Mouse (Mus musculus): Measurements from ENCODE around the gene Col18a1.

The Col18a1 gene

GRCm38 (mm10) chr10:77129637-77130410 is 36.5 kb downstream of the Col18a1 start:
- Histone ChIP-seq H3K27me3 (ENCODE audit: insufficient read depth, low read length) (no peaks in the 10 kb centered on the region), H3K4me1 (replicated peaks; ENCODE audit: low read depth, low read length) (peaks cover 96% of the 10 kb centered on the region), H3K36me3 (ENCODE audit: insufficient read depth, low read length) (peaks cover 49% of the 10 kb centered on the region), H3K9me3 (ENCODE audit: low read length) (no peaks in the 10 kb centered on the region), H3K4me3 (replicated peaks; ENCODE audit: low read length) (0 out of 2 replicates have a peak overlapping the region, but pooled peaks have one; percentile 10)
- TF ChIP-seq POU5F1 (IDR thresholded peaks at IDR 0.05; ENCODE audit: borderline replicate concordance, low read length) (no peak), NANOG (IDR thresholded peaks at IDR 0.05; ENCODE audit: borderline replicate concordance, low read length) (no peak), CTCF (conservative IDR thresholded peaks at IDR 0.05; ENCODE audit: low read length) (no peak)

DNA sequence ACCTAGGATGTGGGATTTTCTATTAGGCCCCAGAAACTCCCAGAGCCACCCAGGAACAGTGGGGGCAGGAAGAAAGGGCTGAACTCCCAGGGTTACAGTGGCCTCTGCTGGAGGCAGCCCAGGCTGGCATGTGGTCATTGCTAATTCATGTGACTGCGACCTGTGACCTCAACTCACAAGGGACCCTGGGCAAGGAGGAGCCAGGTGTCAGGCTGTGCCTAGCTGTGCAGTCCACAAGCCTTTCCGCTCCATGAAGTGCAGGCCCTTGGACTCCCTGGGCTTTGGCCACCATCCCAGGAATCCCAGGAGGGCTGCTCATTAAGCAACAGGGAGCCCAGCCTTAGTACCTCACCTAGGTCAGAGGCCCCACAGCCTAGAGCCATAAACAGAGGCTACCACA is 38.4 kb downstream of the Col18a1 start:
- H3K36me3 ChIP-seq (ENCODE audit: insufficient read depth, low read length): peaks cover 44% of the 10 kb centered on the region
- peaks cover 96% of the 10 kb centered on the region for H3K4me1 ChIP-seq (replicated peaks; ENCODE audit: low read depth, low read length)
- no peaks in the 10 kb centered on the region for H3K9me3 ChIP-seq (ENCODE audit: low read length)
- H3K4me3 ChIP-seq (replicated peaks; ENCODE audit: low read length): no peak overlapping the region
- TF ChIP-seq NANOG (IDR thresholded peaks at IDR 0.05; ENCODE audit: borderline replicate concordance, low read length) (no peak), POU5F1 (IDR thresholded peaks at IDR 0.05; ENCODE audit: borderline replicate concordance, low read length) (no peak), CTCF (conservative IDR thresholded peaks at IDR 0.05; ENCODE audit: low read length) (no peak)
- no peaks in the 10 kb centered on the region for H3K27me3 ChIP-seq (ENCODE audit: insufficient read depth, low read length)

- H3K4me1 ChIP-seq (replicated peaks; ENCODE audit: low read depth, low read length): peaks cover 96% of the 10 kb centered on the region
- TF ChIP-seq NANOG (IDR thresholded peaks at IDR 0.05; ENCODE audit: borderline replicate concordance, low read length) (no peak), CTCF (conservative IDR thresholded peaks at IDR 0.05; ENCODE audit: low read length) (no peak), POU5F1 (IDR thresholded peaks at IDR 0.05; ENCODE audit: borderline replicate concordance, low read length) (no peak)
Measured at GRCm38 (mm10) chr10:77126590-77126989, 39.8 kb downstream of the Col18a1 start.

GRCm38 (mm10) chr10:77125078-77125731 is 41.1 kb downstream of the Col18a1 start:
- Histone ChIP-seq H3K36me3 (ENCODE audit: insufficient read depth, low read length) (peaks cover 45% of the 10 kb centered on the region), H3K9me3 (ENCODE audit: low read length) (no peaks in the 10 kb centered on the region), H3K4me1 (replicated peaks; ENCODE audit: low read depth, low read length) (peaks cover 96% of the 10 kb centered on the region), H3K4me3 (replicated peaks; ENCODE audit: low read length) (0 out of 2 replicates have a peak overlapping the region, but pooled peaks have one; percentile 21), H3K27me3 (ENCODE audit: insufficient read depth, low read length) (no peaks in the 10 kb centered on the region)
- TF ChIP-seq NANOG (IDR thresholded peaks at IDR 0.05; ENCODE audit: borderline replicate concordance, low read length) (no peak), CTCF (conservative IDR thresholded peaks at IDR 0.05; ENCODE audit: low read length) (no peak), POU5F1 (IDR thresholded peaks at IDR 0.05; ENCODE audit: borderline replicate concordance, low read length) (no peak)

More at GRCm38 (mm10) chr10:77126590-77126989, 39.8 kb downstream of the Col18a1 start:
- H3K9me3 ChIP-seq (ENCODE audit: low read length): no peaks in the 10 kb centered on the region
- peaks cover 36% of the 10 kb centered on the region for H3K36me3 ChIP-seq (ENCODE audit: insufficient read depth, low read length)
- no peak overlapping the region for H3K4me3 ChIP-seq (replicated peaks; ENCODE audit: low read length)
- no peaks in the 10 kb centered on the region for H3K27me3 ChIP-seq (ENCODE audit: insufficient read depth, low read length)

GRCm38 (mm10) chr10:77123953-77124352 is 42.4 kb downstream of the Col18a1 start:
- H3K4me3 ChIP-seq (replicated peaks; ENCODE audit: low read length): no peak overlapping the region
- TF ChIP-seq POU5F1 (IDR thresholded peaks at IDR 0.05; ENCODE audit: borderline replicate concordance, low read length): no peak
- TF ChIP-seq NANOG (IDR thresholded peaks at IDR 0.05; ENCODE audit: borderline replicate concordance, low read length): no peak
- H3K36me3 ChIP-seq (ENCODE audit: insufficient read depth, low read length): peaks cover 54% of the 10 kb centered on the region
- peaks cover 99% of the 10 kb centered on the region for H3K4me1 ChIP-seq (replicated peaks; ENCODE audit: low read depth, low read length)
- H3K27me3 ChIP-seq (ENCODE audit: insufficient read depth, low read length): no peaks in the 10 kb centered on the region
- no peaks in the 10 kb centered on the region for H3K9me3 ChIP-seq (ENCODE audit: low read length)

GRCm38 (mm10) chr10:77121287-77122022 is 44.9 kb downstream of the Col18a1 start:
- Histone ChIP-seq H3K27me3 (ENCODE audit: insufficient read depth, low read length) (no peaks in the 10 kb centered on the region), H3K4me3 (replicated peaks; ENCODE audit: low read length) (no peak overlapping the region), H3K4me1 (replicated peaks; ENCODE audit: low read depth, low read length) (peaks cover 98% of the 10 kb centered on the region), H3K36me3 (ENCODE audit: insufficient read depth, low read length) (peaks cover 60% of the 10 kb centered on the region), H3K9me3 (ENCODE audit: low read length) (no peaks in the 10 kb centered on the region)
- no peak for TF ChIP-seq CTCF (conservative IDR thresholded peaks at IDR 0.05; ENCODE audit: low read length)
- TF ChIP-seq POU5F1 (IDR thresholded peaks at IDR 0.05; ENCODE audit: borderline replicate concordance, low read length): no peak
- no peak for TF ChIP-seq NANOG (IDR thresholded peaks at IDR 0.05; ENCODE audit: borderline replicate concordance, low read length)

DNA sequence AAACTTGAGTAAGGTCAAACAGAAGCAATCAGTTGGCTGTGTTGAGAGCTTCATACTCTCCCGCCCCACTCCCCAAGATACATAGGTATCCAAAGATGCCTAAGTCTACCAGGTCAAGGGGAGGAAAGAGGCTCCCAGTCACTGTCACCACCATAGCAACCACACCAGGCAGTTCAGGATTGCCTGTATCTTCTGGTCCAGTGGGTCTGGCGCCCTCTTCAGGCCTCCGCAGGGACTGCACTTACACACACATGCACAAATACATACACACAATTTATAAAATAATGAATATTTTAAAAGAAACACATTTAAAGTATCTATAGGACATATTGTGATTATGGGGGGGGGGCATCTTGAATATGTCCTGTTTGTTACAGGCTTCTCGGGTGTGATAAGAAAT is 45.8 kb downstream of the Col18a1 start:
- Histone ChIP-seq H3K27me3 (ENCODE audit: insufficient read depth, low read length) (no peaks in the 10 kb centered on the region), H3K4me3 (replicated peaks; ENCODE audit: low read length) (no peak overlapping the region), H3K36me3 (ENCODE audit: insufficient read depth, low read length) (peaks cover 55% of the 10 kb centered on the region), H3K9me3 (ENCODE audit: low read length) (no peaks in the 10 kb centered on the region), H3K4me1 (replicated peaks; ENCODE audit: low read depth, low read length) (peaks cover 95% of the 10 kb centered on the region)
- TF ChIP-seq CTCF (conservative IDR thresholded peaks at IDR 0.05; ENCODE audit: low read length) (peak; percentile 98), POU5F1 (IDR thresholded peaks at IDR 0.05; ENCODE audit: borderline replicate concordance, low read length) (no peak), NANOG (IDR thresholded peaks at IDR 0.05; ENCODE audit: borderline replicate concordance, low read length) (no peak)

DNA sequence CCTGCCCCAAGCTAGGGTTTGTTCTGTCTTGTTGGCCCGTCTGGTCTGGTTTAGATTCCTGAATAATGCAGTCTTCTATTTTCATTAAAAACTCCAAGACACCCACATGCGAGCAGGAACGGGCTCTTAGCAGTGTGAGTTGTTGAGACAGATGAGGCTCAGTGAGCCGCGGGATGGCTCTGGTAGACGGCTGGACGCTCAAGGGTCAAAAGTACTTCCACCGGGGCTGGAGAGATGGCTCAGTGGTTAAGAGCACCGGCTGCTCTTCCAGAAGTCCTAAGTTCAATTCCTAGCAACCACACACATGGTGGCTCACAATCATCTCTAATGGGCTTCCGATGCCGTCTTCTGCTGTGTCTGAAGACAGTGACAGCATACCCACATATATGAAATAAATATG is 46.9 kb downstream of the Col18a1 start:
- TF ChIP-seq CTCF (conservative IDR thresholded peaks at IDR 0.05; ENCODE audit: low read length) (no peak), POU5F1 (IDR thresholded peaks at IDR 0.05; ENCODE audit: borderline replicate concordance, low read length) (no peak), NANOG (IDR thresholded peaks at IDR 0.05; ENCODE audit: borderline replicate concordance, low read length) (no peak)
- Histone ChIP-seq H3K27me3 (ENCODE audit: insufficient read depth, low read length) (no peaks in the 10 kb centered on the region), H3K4me3 (replicated peaks; ENCODE audit: low read length) (peak overlapping the region; percentile 13; the same call in 1 of the 2 replicates), H3K36me3 (ENCODE audit: insufficient read depth, low read length) (peaks cover 44% of the 10 kb centered on the region), H3K9me3 (ENCODE audit: low read length) (no peaks in the 10 kb centered on the region), H3K4me1 (replicated peaks; ENCODE audit: low read depth, low read length) (peaks cover 94% of the 10 kb centered on the region)

Measured in E14TG2a.4 (cell line).